Mouse (Mus musculus) retina, postnatal 7 days (tissue): ENCODE measurements around the gene Zc3h15.
A peak's percentile ranks its signal among the peaks of the same experiment; 100 is the strongest.
"Not testable (repeated sequence)": the region's sequence is repeated elsewhere in the genome, so short reads cannot be mapped to it uniquely, and the experiment has no call there.

Experiments used
- DNase-seq: peaks from one replicate; pipeline ENCODE4 v3.0.0-alpha.2; 2012; ENCODE audit warnings: low read depth, low spot score

Gene Zc3h15

DNA sequence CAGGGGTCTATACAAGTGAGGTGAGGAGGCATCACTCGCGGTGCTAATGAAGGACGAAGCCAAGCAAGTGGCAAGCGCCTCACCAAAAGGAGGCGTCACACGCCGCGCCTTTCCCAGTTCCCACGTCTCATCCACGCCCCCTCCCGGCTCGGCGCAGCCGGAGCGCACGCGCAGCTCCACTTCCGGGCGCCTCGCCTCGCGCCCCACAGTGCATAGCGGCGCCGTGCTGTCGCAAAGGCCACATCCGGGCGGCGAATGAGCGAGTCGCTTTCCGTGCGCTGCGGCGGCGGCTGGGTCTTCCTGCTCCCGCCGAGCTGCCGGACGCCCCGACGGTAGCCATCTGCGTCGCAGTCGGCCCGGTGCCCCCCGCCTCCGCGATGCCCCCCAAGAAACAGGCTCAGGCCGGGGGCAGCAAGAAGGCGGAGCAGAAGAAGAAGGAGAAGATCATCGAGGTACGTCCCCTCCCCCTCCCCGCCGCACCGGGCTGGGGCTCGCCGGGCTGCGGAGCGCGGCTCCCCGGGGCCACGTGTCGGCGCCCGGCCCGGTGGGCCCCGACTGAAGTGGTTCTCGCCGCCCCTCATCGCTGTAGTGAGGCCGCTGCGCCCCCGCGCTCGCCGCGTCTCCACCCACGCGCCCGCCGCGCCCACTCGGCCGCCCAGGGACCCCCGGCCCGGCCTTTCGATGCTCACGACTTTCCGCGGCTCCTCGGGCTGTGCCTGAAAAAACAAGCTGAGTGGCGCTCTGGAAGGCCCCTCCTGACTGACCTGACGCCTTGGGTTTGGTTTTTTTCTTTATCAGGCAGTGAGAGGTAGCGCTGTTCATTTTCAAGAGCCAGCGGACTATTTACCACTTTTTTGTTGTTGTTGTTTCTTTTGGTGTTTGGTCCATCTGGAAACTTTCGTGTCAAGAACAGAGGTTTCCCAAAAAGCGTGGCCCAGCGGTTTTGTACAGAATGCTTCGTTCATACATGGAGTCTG, at the start of gene Zc3h15:
TSS of gene Zc3h15 (plus strand) at position 160 of the 977 bp plus-strand sequence.
- DNase-seq = peak; percentile 89

DNA sequence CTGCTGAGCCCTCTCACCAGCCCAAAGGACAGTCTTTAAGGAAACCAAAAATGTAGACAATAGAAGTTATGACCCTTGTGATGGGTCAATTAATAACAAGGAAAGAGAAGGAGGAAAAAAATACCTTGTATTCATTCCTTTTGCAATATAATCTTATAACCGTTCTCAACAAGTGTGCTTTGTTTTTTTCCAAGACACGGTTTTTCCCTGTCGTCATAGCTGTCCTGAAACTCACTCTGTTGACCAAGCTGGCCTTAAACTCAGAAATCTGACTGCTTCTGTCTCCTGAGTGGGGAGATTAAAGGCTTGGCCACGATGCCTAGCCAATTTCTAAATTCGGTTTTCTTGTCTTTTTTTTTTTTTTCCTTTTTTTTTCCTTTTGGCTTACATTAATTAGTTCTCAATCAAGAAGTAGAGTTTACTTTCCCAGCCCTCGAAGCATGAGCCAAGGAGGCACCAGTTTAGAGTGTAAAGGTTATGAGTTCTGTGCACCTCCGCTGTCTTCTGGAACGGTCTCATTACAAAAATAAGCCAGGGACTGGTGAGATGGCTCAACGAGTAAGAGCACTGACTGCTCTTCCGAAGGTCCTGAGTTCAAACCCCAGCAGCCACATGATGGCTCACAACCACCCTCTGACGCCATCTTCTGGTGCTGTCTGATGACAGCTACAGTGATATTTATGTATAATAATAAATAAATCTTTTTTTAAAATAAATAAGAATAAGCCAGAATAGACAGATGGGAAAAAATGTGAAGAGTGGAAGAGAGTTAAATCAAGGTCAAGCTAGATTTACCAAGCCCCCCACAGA, 23.5 kb upstream of the Zc3h15 start:
- no peak for DNase-seq

DNA sequence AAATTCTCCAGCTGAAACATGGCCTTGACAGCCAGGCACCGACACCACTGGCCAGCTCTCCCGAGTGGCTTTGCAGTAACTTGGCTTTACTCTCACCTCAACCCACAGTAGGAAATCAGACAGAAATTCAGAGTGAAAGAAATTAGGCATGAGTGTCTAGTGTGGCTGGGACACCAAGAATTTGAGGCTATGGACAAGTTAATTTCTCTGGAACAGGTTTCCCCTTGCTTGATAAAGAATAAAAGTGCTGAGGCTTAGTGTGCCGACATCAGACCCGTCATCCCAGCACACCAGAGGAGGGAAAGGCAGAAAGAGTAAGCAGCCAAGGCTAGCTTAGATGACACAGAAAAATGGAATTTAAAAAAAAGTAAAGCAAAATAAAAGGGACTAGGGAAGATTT, 22.7 kb upstream of the Zc3h15 start:
- no peak for DNase-seq

DNA sequence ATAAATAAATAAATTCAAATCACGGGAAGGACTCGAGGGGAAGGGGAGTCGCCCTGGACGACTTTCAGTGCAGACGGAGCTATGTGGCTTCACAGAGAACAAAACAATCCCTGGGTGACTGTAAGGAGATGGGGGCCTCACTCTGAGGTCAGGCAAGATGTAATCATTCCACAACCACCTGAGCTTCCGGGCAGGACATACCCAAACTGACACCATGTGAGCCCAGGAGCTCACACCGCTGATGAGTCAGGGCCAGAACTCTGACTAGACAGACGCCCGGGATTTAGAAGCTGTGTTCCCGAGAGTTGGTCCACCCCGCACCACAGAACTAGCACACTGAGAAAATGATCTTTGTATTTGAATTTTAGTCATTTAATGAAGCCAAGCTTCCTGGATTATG, 21.4 kb upstream of the Zc3h15 start:
- no peak for DNase-seq

DNA sequence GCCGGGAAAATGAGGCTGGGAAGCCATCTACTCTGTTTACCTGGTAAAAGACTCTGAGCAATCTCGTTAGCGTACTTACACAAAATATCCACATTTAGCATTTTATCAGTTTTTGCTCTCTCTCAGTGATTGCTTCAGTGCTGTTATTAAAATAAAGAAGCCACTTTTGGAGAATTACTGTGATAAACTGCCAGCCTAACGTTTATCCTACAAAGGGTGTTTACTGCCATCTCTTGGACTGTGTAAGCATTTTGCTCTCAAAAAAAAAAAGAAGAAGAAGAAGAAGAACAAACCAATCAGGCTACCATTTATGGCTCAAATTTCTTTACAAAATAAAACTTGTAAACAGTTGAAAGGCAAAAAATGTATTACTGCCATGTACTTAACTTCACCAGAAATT, 20.2 kb upstream of the Zc3h15 start:
- DNase-seq = no peak

DNA sequence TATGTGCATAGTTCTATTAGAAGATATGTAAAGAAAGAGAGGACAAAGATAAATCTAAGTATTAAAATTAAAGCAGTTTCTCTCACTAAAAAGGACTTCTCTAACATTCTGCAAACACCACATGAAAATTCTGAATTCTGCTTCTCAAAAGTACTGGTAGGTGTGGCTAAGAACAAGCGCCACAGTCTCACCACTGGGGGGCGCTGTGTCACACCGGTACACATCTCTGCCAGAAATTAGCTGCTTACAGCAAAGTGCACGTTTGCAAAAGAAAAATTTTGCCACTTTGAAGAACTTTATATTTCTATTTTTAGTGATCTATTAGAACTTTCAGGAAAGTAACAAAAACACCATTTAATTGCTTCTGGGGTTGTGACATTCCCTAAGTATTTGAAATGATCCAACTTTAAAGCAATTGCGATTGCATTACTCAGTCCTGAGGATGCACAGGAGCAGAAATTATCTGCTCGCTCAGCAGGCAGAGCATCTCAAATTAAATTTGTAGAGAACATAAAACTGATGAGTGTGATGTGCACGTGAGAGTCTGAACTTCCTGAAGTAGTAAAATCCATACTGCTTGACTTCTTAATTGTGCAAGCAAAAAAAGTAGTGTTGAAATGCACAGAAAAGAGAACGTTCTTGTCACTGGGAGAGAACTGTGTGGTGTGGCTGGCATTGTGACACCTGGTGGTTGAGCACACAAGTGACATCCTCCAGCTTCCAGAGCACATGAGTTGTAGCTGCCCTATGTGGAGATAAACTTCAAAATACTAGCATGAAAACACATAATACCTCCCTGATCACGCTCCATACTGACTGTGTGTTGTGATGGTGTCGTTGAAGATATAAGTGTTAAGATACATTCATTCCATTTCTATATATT, 18.8 kb upstream of the Zc3h15 start:
- DNase-seq = peak; percentile 46

DNA sequence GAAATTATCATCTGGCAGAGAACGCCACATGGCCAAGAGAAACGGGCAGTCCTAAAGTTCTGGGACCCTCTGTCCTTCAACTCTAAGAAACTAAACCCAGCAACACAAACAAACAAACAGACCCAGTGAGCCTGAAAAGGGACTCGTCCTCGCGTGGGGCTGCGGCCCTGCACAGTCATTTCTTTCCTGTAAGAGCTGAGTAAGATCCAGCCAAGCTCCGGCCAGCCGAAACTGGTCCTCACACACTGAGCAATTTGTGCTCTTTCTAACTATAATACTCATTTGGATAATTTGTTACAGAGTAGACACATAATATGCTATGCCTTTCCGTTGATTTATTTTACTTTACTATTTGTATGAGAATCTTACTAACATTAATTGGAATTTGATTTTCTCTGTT, 17.4 kb upstream of the Zc3h15 start:
- DNase-seq = no peak

DNA sequence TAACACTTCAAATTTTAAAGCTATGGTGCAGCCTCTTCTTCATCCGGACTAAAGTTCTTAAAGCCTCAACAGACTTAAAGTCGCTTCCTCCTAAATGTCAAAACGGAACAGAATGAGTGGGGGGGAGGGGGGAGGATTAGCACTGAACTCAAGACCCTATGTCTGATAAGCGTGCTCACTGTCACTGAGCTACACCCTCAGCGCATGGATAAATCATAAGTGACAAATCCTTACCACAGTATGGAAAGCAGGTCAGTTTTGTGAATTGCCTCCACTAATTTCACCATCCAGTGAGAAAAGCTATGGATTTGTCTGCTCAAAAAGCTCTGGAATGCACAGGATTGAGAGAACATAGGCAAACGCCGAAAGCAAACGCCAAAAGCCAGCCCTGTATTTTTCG, 16.7 kb upstream of the Zc3h15 start:
- no peak for DNase-seq

DNA sequence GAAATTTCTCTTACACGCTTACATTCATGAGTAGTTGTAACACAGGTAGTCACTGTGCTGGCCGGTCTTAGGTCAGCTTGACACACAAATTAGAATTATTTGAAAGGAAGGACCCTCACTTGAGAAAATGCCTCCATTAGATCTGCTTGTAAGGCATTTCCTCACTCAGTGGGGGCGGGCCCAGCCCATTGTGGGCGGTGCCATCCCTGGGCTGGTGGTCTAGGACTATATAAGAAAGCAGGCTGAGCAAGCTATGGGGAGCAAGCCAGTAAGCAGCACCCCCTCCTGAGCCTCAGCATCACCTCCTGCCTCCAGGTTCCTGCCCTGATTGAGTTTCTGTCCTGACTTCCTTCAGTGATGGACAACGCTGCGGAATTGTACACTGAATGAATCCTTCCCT, 16.3 kb upstream of the Zc3h15 start:
- DNase-seq = no peak

DNA sequence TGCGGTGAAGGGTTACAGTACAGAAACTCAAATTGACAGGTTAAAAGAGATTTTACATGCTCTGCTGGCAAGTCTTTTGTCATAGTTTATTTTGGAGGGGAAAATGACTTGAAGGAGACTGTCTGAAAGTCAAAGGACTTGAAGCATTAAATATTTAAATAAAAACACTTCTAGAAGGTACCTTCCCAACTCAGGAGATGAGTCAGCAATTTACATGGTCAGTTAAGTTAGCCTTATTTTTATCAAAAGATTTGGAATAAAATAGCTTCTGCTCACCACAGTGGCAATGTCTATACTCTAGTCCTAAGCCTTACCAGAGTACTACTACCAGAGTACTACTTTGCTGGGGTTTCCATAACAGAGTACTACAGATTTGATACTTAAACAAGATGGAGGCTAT, 2.2 kb upstream of the Zc3h15 start:
- DNase-seq = no peak

DNA sequence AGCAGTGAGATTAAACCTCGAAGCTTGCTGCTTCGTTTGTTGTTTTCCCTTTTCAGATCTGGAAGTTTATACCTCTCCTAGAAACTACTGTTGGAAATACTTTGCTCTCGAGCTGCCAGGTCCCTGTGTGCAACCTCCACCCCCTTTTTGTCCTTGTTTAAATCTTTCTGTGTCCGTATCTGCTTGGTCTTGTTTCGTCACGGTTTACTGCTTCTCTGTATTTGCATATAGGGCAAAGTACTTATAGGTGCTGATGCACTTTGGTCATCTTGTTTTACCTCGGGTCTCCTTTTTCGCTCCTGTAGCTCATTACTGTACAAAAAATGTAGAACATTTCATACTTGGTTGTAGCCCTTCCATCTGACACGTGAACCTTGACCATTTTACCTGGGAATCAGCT, 4.7 kb downstream of the Zc3h15 start:
- no peak for DNase-seq

DNA sequence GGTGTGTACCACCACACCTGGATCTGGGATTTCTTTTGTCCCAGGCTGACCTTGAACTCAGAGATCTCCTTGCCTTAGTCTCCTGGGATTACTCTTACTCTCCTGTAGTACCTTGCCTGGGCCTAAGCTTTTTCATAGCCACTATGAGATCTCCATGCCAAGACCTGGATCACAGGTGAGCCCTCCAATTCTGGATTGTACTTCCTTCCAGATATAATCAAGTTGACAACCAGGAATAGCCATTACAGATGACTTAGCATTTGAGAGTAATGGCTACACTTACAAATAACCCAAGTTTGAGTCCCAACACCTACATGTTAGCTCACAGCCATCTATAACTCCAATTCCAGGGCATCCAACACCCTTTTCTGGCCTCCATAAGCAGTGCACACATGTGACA, 8.4 kb downstream of the Zc3h15 start:
- DNase-seq = no peak

DNA sequence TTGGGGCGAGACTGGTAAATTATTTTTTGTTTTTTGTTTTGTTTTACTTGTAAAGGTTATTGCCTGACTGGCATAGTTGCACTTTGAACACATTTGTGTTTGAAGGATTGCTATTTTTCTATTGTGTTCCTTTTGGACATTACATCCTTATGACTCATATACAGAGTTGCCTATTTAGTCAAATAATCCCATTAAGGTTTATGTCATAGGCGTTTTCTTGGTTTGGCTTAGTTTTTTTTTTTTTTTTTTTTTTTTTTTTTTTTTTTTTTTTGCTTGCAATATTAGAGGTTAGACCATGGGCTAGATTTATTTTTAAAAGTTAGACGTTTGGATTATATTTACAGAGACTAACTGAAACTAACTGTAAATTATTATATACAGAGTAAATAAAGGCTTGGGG, 15.0 kb downstream of the Zc3h15 start:
- DNase-seq = no peak

DNA sequence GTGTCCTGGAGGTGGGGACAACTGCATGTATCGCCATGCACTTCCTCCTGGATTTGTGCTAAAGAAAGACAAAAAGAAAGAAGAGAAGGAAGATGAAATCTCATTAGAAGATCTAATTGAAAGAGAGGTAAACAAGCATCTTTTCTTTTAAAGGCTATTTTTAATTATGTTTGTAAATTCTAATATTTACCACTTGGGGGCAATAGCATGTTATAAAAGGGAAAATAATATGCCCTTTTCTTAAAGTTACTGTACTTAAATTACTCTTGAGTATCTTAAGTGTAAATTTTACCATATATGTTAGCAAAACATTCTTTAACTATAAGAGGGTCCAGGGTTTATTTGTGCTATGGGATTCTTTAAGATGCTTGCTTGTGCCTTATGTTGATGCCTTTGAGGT, 15.9 kb downstream of the Zc3h15 start:
- DNase-seq = no peak

DNA sequence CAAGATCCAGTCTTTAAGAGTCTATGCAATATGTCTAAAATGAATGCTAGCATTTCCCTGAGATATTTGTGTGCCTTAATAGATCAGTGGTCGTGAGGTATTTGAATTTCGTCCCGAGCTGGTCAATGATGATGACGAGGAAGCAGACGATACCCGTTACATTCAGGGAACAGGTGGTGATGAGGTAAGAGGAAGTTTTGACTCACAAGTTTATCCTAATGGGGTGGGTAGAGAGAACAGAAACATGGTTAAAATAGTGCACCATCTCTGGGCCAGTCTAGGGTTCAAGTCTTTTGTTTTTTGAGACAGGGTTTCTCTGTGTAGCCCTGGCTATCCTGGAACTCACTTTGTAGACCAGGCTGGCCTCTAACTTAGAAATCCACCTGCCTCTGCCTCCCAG, 17.1 kb downstream of the Zc3h15 start:
- DNase-seq = no peak

DNA sequence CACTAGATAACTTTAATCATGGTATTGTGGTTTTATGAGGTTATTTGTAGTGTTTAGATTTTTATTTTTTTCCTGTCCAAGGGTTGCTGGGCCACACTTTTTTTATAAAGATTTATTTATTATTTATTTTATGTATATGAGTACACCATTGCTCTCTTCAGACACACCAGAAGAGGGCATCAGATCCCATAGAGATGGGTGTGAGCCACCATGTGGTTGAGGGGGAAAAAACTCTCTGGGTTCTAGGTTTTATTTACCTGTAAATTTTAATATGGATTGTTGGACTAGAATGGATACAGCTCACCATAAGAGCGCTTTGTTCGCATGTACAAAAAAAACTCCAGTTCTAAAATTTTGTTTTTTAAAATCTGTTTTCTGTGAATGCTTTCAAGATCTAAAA, 20.8 kb downstream of the Zc3h15 start:
- DNase-seq = not testable (repeated sequence)

DNA sequence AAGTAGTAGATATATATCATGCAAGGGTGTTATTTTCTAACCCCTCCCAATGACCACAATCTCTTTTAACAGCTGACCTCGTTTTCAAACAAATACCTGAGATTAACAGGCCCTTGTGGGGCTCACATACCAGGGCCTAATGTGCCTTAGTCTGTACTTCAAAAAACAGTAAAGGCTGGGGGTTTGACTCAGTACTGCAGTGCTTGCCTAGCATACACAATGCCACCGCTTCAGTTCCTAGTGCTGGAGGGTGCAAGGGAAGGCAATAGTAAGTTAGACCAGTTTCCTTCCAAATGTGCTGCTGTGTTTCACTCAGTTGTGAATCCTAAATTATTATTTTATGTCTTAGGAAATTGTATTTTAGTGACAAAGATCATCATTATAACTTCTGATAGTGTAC, 23.2 kb downstream of the Zc3h15 start:
- no peak for DNase-seq

DNA sequence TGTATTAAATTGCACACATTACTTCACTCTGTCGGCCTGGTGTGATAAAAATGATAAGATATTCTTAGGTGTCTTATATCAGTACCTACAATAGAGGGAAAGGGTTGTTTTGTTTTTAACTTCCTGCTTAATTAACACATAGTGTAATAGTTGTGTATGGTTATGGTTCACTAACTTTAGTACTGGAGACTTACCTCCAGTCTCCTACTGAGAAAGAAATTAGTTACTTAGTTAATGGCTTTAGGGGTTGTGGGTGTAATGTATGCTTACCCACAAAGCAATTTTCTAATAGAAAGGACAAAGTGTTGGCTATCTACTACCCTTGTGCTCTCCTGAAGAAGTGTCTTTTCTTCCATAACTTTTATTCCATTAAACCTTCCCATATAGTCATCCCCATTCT, 23.8 kb downstream of the Zc3h15 start:
- DNase-seq = no peak

DNA sequence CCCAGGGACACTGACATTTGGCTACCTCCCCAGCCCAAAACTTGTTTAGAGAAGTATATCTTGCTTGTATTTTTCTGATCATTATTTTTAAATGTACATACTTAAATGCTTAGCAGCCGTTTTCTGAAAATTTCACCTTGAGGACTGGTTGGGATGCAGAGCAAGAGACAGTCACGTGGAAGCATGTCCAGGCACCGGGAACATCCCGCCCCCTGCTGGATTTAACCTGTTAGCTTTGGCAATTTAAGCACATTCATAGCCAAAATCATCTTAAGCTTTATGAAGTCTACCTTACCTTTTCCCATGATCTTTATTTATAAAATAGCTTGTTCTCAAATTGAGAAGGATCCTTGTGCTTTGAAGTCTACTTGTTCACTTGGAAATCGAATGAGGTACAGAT, 25.8 kb downstream of the Zc3h15 start:
- DNase-seq = no peak

DNA sequence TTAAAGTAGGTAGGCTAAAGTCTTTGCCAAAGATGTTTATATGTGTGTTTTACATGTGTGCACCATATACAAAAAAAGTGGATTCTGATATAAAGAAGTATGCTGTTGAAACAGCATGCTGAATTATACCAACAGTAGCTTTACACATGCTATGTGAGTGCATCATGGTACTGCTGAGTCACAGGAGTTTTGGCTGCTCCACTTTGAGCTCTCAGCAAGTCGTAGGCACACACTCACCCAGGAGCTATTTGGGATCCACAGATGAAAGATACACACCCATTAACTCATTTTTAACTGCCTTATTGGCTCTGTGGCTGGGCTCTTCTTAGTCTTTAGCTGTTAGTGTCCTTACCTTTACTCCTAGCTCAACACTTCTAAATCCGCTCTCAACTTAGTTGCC, 27.6 kb downstream of the Zc3h15 start:
- DNase-seq = no peak

DNA sequence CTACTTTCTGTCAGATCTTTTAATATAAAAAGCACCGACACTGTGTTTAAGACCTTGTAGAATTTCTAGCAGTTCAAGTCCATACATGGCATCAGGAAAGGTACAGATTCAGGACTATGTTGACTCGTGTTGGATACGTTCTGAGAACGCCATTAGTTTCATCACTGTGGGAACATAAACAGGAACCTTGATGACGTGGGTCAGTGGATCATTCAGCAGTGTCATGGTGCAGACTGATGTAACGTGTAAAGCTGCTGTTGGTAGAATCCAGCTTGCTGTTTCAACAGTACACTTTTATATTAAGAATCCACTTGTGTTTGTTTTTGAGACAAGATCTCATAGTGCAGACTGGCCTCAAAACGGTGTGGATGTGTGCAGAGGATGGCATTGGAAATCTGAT, 28.8 kb downstream of the Zc3h15 start:
- DNase-seq = no peak

DNA sequence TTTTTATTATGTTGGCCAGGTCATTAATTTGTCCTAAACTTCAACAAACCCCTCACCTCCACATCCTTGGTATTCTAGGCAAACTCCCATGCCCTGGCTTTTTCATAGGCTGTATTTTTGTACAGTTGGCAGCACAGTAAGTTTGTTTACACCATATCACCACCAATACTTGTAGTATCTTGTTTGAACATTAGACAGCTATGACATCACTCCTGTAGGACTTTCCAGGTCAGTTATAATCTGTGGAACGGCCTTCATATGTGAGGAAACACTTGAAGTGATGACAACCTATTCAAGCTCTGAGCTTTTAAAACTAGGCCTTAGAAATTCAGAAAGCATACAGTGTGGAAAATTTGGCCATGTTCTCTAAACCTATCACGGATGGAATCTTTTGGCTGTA, 29.6 kb downstream of the Zc3h15 start:
- DNase-seq = no peak
